Mouse (Mus musculus) lung, adult 2 months (tissue): ENCODE data around the gene Lmod1.

Experiments used
- CTCF ChIP-seq: fragments of 200-500 bp; IDR thresholded peaks from 2 replicates; pipeline ENCODE4 v1.5.1; 2011; ENCODE audit warnings: mild to moderate bottlenecking, low read length, control low read depth; ENCODE audit not compliant: insufficient read depth
- POLR2A ChIP-seq: fragments of 200-500 bp; IDR thresholded peaks from 2 replicates; pipeline ENCODE4 v1.6.1; 2011; ENCODE audit warnings: low read depth, mild to moderate bottlenecking, control low read depth, low read length, borderline replicate concordance; ENCODE audit errors: extremely low read depth

GRCm38 (mm10) chr1:135282536-135283286 is 41.9 kb upstream of the Lmod1 start:
- TF ChIP-seq CTCF (no peak), POLR2A (no peak)
